Mouse (Mus musculus): ENCODE measurements around the gene Map2k2. TPM values are rescaled to one million over a fixed set of nuclear protein-coding genes. Genes with fewer than 3 reads are reported as not detected.
A peak's percentile ranks its signal among the peaks of the same experiment; 100 is the strongest.

The Map2k2 gene
- total and polyA plus RNA-seq, 3 experiments: 147 to 212 TPM; not detected in 1

DNA sequence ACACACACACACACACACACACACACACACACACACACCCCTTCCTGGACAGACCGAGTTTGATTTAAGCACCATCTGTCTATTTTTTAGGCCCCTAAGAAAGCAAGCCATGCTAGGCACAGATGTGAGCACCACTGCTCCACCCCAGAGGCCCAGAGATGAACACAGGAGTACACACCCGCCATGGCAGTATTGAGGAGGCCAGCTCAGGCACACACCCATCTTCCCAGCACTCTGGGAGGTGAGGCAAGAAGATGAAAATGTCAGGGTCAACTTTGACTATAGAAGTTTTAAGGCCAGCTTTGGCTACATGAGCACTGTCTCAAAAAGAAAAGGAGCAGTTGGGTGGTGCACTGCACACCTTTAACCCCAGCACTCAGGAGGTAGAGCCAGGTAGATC is 17.2 kb downstream of the Map2k2 start:
- no peak overlapping the region for H3K9ac ChIP-seq (ENCODE audit: control insufficient read depth, low read depth, low read length, poor library complexity, severe bottlenecking)

DNA sequence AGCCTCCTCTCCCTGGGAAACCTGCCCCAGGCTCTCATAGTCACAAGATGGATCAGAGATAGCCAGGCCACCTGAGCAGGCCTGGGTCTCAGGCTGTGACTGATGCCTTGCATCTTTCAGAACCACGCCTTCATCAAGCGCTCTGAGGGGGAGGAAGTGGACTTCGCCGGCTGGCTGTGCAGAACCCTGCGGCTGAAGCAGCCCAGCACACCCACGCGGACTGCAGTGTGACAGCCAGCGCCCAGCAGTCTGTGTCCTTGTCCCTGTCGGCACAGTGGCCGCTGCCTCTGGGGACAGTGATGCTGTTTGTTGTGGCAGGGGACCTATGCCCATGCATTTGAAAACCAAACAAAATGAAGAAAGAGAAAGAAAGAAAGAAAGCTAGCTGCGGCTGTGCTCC is 17.8 kb downstream of the Map2k2 start:
- no peak overlapping the region for H3K27ac ChIP-seq (ENCODE audit: control insufficient read depth, low read depth, low read length)
- TF ChIP-seq UBTF (IDR thresholded peaks at IDR 0.05; ENCODE audit: borderline replicate concordance, insufficient read depth, low read depth, low read length) (no peak), GATA1 (IDR thresholded peaks at IDR 0.05; ENCODE audit: low read depth, low read length) (no peak), NRF1 (IDR thresholded peaks at IDR 0.05; ENCODE audit: insufficient read depth, low read depth, low read length, poor library complexity, severe bottlenecking) (no peak), TCF12 (IDR thresholded peaks at IDR 0.05; ENCODE audit: low read depth, low read length) (no peak), ELF1 (IDR thresholded peaks at IDR 0.05; ENCODE audit: low read depth, low read length) (no peak)
- no peak overlapping the region for H3K9ac ChIP-seq (ENCODE audit: control insufficient read depth, low read depth, low read length, poor library complexity, severe bottlenecking)
- H3K4me1 ChIP-seq (ENCODE audit: control insufficient read depth in 1 of 2, insufficient read depth in 2 of 2, low read length in 2 of 2): no peaks in the 10 kb centered on the region
- H3K4me3 ChIP-seq (ENCODE audit: control insufficient read depth in 1 of 2, insufficient read depth in 1 of 2, low read depth in 2 of 2, low read length in 2 of 2): no peak overlapping the region
- no peaks in the 10 kb centered on the region; a peak in 1 of 4 replicates for H3K36me3 ChIP-seq (ENCODE audit: control insufficient read depth in 1 of 2, insufficient read depth in 2 of 2, low read length in 2 of 2)
- no peaks in the 10 kb centered on the region for H3K27me3 ChIP-seq (ENCODE audit: control insufficient read depth in 1 of 2, insufficient read depth in 2 of 2, low read length in 2 of 2)
- H3K79me2 ChIP-seq (ENCODE audit: control insufficient read depth, insufficient read depth, low read length, poor library complexity): no peaks in the 10 kb centered on the region
- no peaks in the 10 kb centered on the region for H3K9me3 ChIP-seq (replicated peaks; ENCODE audit: insufficient read depth, low read length)
- DNase-seq (ENCODE audit: low read depth, low spot score): no peak

More for the DNA sequence above, 17.2 kb downstream of the Map2k2 start:
- Histone ChIP-seq H3K4me1 (ENCODE audit: control insufficient read depth in 1 of 2, insufficient read depth in 2 of 2, low read length in 2 of 2) (no peaks in the 10 kb centered on the region), H3K27ac (ENCODE audit: control insufficient read depth, low read depth, low read length) (no peak overlapping the region), H3K4me3 (ENCODE audit: control insufficient read depth in 1 of 2, insufficient read depth in 1 of 2, low read depth in 2 of 2, low read length in 2 of 2) (no peak overlapping the region), H3K36me3 (ENCODE audit: control insufficient read depth in 1 of 2, insufficient read depth in 2 of 2, low read length in 2 of 2) (no peaks in the 10 kb centered on the region; a peak in 1 of 4 replicates), H3K79me2 (ENCODE audit: control insufficient read depth, insufficient read depth, low read length, poor library complexity) (no peaks in the 10 kb centered on the region), H3K27me3 (ENCODE audit: control insufficient read depth in 1 of 2, insufficient read depth in 2 of 2, low read length in 2 of 2) (no peaks in the 10 kb centered on the region), H3K9me3 (replicated peaks; ENCODE audit: insufficient read depth, low read length) (no peaks in the 10 kb centered on the region)
- no peak for TF ChIP-seq KAT2A (conservative IDR thresholded peaks at IDR 0.05; ENCODE audit: low read depth, low read length)
- no peak for TF ChIP-seq MAZ (IDR thresholded peaks at IDR 0.05; ENCODE audit: low read depth, low read length)
- no peak for TF ChIP-seq BHLHE40 (IDR thresholded peaks at IDR 0.05; ENCODE audit: borderline replicate concordance, low read depth, low read length)
- no peak for DNase-seq (ENCODE audit: low read depth, low spot score)

DNA sequence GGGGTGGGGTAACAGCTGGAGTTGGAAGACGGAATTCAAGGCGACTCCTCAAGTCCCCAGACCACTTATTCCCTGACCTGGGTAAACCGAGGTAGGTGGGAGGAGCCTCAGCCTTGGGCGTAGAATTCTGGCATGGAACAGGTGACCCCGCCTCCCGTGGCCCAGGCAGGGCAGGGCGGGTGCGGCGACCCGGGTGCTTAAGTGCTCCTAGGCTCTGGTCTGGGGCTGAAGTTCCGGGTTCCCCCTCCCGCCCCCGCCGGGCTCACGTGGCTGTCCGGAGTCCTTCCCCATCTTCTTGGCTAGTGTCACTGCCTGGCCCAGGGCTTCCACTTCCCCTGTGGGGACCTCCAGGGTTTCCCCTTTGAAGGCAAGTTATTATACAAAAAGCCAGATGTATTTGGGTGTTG is 28.5 kb downstream of the Map2k2 start:
- Histone ChIP-seq H3K27me3 (ENCODE audit: control insufficient read depth in 1 of 2, insufficient read depth in 2 of 2, low read length in 2 of 2) (no peaks in the 10 kb centered on the region), H3K9me3 (replicated peaks; ENCODE audit: insufficient read depth, low read length) (no peaks in the 10 kb centered on the region), H3K79me2 (ENCODE audit: control insufficient read depth, insufficient read depth, low read length, poor library complexity) (peaks cover 26% of the 10 kb centered on the region), H3K36me3 (ENCODE audit: control insufficient read depth in 1 of 2, insufficient read depth in 2 of 2, low read length in 2 of 2) (peaks cover 0 to 14% of the 10 kb centered on the region in 2 experiments; a peak in 2 of 4 replicates), H3K4me1 (ENCODE audit: control insufficient read depth in 1 of 2, insufficient read depth in 2 of 2, low read length in 2 of 2) (peaks cover 6 to 15% of the 10 kb centered on the region in 2 experiments; a peak in 3 of 4 replicates), H3K27ac (ENCODE audit: control insufficient read depth, low read depth, low read length) (peak overlapping the region; percentile 93), H3K4me3 (ENCODE audit: control insufficient read depth in 1 of 2, insufficient read depth in 1 of 2, low read depth in 2 of 2, low read length in 2 of 2) (peak overlapping the region; percentile 61 to 97), H3K9ac (ENCODE audit: control insufficient read depth, low read depth, low read length, poor library complexity, severe bottlenecking) (peak overlapping the region; percentile 95)
- DNase-seq (ENCODE audit: low read depth, low spot score): peak; percentile 92
- peak in 1 of 2 experiments; percentile 32; a peak in 1 of 4 replicates for TF ChIP-seq EP300 (IDR thresholded peaks at IDR 0.05; ENCODE audit: low read depth in 1 of 2, low read length in 2 of 2)
- TF ChIP-seq NELFE (IDR thresholded peaks at IDR 0.05; ENCODE audit: low read depth, low read length): peak; percentile 74
- peak; percentile 95 for TF ChIP-seq BHLHE40 (IDR thresholded peaks at IDR 0.05; ENCODE audit: borderline replicate concordance, low read depth, low read length)
- peak; percentile 69 for TF ChIP-seq ETS1 (IDR thresholded peaks at IDR 0.05; ENCODE audit: low read depth, low read length)
- peak; percentile 88 for TF ChIP-seq MAX (IDR thresholded peaks at IDR 0.05; ENCODE audit: low read length)
- peak; percentile 94 for TF ChIP-seq USF1 (IDR thresholded peaks at IDR 0.05; ENCODE audit: low read depth, low read length)
- peak in 1 of 2 experiments; percentile 54; a peak in 1 of 4 replicates for TF ChIP-seq USF2 (IDR thresholded peaks at IDR 0.05; ENCODE audit: borderline replicate concordance in 1 of 2, insufficient read depth in 1 of 2, low read depth in 1 of 2, low read length in 2 of 2)
- TF ChIP-seq TBP (IDR thresholded peaks at IDR 0.05; ENCODE audit: low read depth, low read length): peak; percentile 80
- TF ChIP-seq TCF12 (IDR thresholded peaks at IDR 0.05; ENCODE audit: low read depth, low read length): peak; percentile 14; the same call in 1 of the 2 replicates
- peak; percentile 80 for TF ChIP-seq MYC (IDR thresholded peaks at IDR 0.05; ENCODE audit: low read depth, low read length)
- TF ChIP-seq POLR2AphosphoS5 (IDR thresholded peaks at IDR 0.05; ENCODE audit: borderline replicate concordance, low read depth, low read length): no peak
- peak; percentile 51; the same call in 1 of the 2 replicates for TF ChIP-seq POLR2AphosphoS2 (IDR thresholded peaks at IDR 0.05; ENCODE audit: low read length)
- TF ChIP-seq GABPA (IDR thresholded peaks at IDR 0.05; ENCODE audit: low read depth, low read length): no peak
- no peak for TF ChIP-seq RAD21 (IDR thresholded peaks at IDR 0.05; ENCODE audit: low read depth, low read length)
- no peak for TF ChIP-seq MYB (IDR thresholded peaks at IDR 0.05; ENCODE audit: low read depth, low read length)
- no peak for TF ChIP-seq ZKSCAN1 (IDR thresholded peaks at IDR 0.05; ENCODE audit: low read depth, low read length)
- no peak for TF ChIP-seq UBTF (IDR thresholded peaks at IDR 0.05; ENCODE audit: borderline replicate concordance, insufficient read depth, low read depth, low read length)
- TF ChIP-seq SIN3A (IDR thresholded peaks at IDR 0.05; ENCODE audit: low read length): peak; percentile 81
- TF ChIP-seq ZMIZ1 (IDR thresholded peaks at IDR 0.05; ENCODE audit: low read depth, low read length): peak; percentile 61; the same call in 1 of the 2 replicates
- TF ChIP-seq GATA1 (IDR thresholded peaks at IDR 0.05; ENCODE audit: low read depth, low read length): no peak
- peak; percentile 92 for TF ChIP-seq MAZ (IDR thresholded peaks at IDR 0.05; ENCODE audit: low read depth, low read length)

All from MEL (cell line).